Mouse (Mus musculus) stomach, embryonic 16.5 days (tissue): ENCODE data around the gene Cd180. TPM values are rescaled to one million over a fixed set of nuclear protein-coding genes. Genes with fewer than 3 reads are reported as not detected.

ENCODE experiments used
- ATAC-seq: fragments of 200-750 bp; cut with Nextera tagmentation; 2 replicates; pipeline ENCODE4 v1.8.0; 2017; ENCODE audit warnings: moderate number of reproducible peaks, moderate TSS enrichment; ENCODE audit not compliant: insufficient read depth, low FRiP score
- H3K27ac ChIP-seq: fragments of 300-500 bp; sonication (generic); 2 replicates; pipeline ENCODE4 v1.5.1; 2014; ENCODE audit warnings: low read length
- H3K27me3 ChIP-seq: fragments of 300-500 bp; sonication (generic); 2 replicates; pipeline ENCODE4 v1.6.1; 2014; ENCODE audit warnings: low read length, control low read depth, mixed read lengths; ENCODE audit not compliant: control insufficient read depth, insufficient read depth
- H3K36me3 ChIP-seq: fragments of 300-500 bp; sonication (generic); 2 replicates; pipeline ENCODE4 v1.6.1; 2014; ENCODE audit warnings: low read length; ENCODE audit not compliant: control insufficient read depth, insufficient read depth
- H3K4me1 ChIP-seq: fragments of 300-500 bp; sonication (generic); 2 replicates; pipeline ENCODE4 v1.6.1; 2014; ENCODE audit warnings: low read length, control low read depth, mixed read lengths; ENCODE audit not compliant: control insufficient read depth, insufficient read depth
- H3K4me2 ChIP-seq: fragments of 300-500 bp; sonication (generic); 2 replicates; pipeline ENCODE4 v1.6.1; 2014; ENCODE audit warnings: low read depth, low read length, mixed read lengths
- H3K4me3 ChIP-seq: fragments of 300-500 bp; sonication (generic); replicated peaks from 2 replicates; pipeline ENCODE4 v1.5.1; 2014; ENCODE audit warnings: mild to moderate bottlenecking, low read length
- H3K9ac ChIP-seq: fragments of 300-500 bp; sonication (generic); 2 replicates; pipeline ENCODE4 v1.6.1; 2014; ENCODE audit warnings: low read length
- H3K9me3 ChIP-seq: fragments of 300-500 bp; sonication (generic); replicated peaks from 2 replicates; pipeline ENCODE4 v1.6.1; 2016; ENCODE audit warnings: low read length, control low read depth; ENCODE audit not compliant: control insufficient read depth
- WGBS: fragments of 180-500 bp; shearing (Covaris S2); extraction: QIAGEN DNeasy Blood & Tissue Kit; methylation state at CpG from one replicate; pipeline ENCODE4 v1.1.7; 2014; 5-methylcytosine and 5-hydroxymethylcytosine counted together
- polyA plus RNA-seq: library from polyadenylated mRNA; unstranded; fragments of >200 nt; fragmentation: Nextera tagmentation; extraction: Ambion mirVana; gene quantifications from 2 replicates; pipeline ENCODE4 v1.2.1, GENCODE M21; 2015

The Cd180 gene
- polyA plus RNA-seq, 1 experiment from 2014 or later: 0.70 TPM

DNA sequence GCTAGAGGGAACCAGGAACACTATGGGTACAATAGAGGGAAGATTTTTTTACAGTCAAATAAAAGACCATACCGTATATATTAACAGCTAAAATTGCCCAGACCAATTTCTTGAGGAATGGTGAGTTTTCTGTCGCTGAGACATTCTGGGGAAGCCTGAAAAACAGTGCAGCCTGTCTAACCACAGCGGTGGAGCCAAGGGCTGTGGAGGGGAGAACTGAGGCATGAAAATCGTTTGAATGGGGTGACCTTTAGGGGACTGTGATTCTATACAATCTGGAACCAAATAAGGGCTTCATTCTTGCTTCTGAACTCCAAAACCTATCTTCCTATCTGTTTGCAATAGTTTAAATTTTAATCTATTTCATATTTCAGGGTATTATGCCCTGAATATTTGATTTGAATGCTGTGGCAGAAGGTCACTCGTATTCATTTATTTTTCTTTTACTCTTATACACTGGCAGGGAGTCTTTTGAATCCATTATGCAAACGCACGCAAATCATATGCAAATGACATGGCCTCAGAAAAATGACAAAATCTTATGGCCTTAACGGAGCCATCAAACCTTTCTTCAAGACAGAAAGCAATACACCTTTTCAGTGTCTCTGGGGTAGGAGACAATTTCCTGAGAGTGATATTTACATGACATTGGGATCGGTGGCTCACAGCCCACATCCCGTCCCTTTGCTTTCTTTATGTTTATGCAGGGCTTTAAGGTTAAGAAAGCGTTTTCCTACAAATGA, 1.8 kb upstream of the Cd180 start:
- peaks cover 9% of the 10 kb centered on the region; the same call in 1 of the 2 replicates for H3K4me1 ChIP-seq
- no peak for ATAC-seq
- H3K9me3 ChIP-seq: no peaks in the 10 kb centered on the region
- WGBS: 72% methylated on average over 11 of the region's 11 CpGs
- no peak overlapping the region for H3K4me3 ChIP-seq
- H3K36me3 ChIP-seq: no peaks in the 10 kb centered on the region
- H3K27ac ChIP-seq: no peak overlapping the region
- H3K9ac ChIP-seq: no peak overlapping the region
- no peak overlapping the region for H3K4me2 ChIP-seq
- no peaks in the 10 kb centered on the region for H3K27me3 ChIP-seq

DNA sequence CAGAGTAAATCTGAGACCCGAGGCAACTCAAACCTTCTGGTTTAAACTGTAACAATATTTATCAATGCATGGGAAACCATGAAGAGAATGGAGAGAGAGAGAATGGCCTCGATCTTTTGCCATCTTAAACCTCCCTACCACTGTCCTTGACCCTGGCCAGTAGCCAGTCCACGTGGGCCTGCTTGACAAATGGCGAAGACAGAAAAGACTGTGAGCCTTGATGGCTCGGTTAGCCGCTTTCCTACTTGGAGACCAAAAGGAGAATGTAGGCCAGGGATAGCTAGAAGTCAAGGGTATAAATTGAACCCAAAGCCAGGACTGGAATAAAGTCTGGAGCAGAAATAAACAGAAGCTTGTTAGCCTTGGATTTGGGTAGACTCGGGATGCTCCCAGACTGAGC, 796 bp downstream of the Cd180 start:
- no peak for ATAC-seq
- WGBS: 89% methylated on average over 7 of the region's 7 CpGs
- peaks cover 15% of the 10 kb centered on the region for H3K4me1 ChIP-seq
- H3K9me3 ChIP-seq: no peaks in the 10 kb centered on the region
- H3K4me2 ChIP-seq: no peak overlapping the region
- no peaks in the 10 kb centered on the region for H3K36me3 ChIP-seq
- H3K4me3 ChIP-seq: no peak overlapping the region
- H3K27ac ChIP-seq: no peak overlapping the region
- no peak overlapping the region for H3K9ac ChIP-seq
- no peaks in the 10 kb centered on the region for H3K27me3 ChIP-seq

DNA sequence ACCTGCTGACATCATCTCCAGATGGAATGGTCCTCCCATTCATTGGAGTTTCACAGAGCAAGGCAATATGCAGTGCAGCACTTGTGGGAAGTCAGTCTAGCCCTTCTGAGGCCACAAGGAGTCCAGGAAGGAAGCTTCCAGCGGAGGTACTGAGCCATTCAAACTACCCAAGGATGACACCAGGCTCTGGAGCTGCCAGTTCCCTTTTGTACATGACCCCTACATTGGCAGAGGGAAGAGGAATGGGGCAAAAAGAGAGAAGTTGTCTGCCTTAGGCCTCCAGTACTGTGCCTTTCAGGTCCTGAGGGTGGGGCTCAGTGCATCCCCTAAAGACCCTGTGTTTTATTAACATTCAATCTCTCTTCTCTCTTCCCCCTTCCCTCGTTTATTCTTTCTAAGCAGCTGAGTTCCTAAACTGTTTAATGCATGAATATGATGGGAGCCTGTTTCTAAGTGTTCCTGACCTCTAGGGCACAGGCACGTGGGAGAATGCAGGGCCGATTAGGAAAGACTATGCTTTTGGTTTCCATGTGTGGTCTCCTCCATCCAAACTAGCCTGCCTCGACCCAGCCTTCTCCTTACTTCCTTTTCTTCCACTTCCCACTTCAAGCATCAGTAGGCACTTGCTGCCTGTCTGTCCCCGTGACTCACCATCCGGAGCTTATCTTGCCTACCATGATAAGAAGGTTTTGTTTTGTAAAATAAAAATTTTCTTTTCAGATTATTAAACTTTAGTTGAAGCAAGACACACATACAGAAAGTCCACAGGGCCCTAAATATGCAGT, 2.0 kb downstream of the Cd180 start:
- WGBS: 60% methylated on average over 7 of the region's 7 CpGs
- H3K4me2 ChIP-seq: no peak overlapping the region
- no peaks in the 10 kb centered on the region for H3K27me3 ChIP-seq
- H3K9me3 ChIP-seq: no peaks in the 10 kb centered on the region
- H3K4me3 ChIP-seq: no peak overlapping the region
- H3K9ac ChIP-seq: no peak overlapping the region
- no peaks in the 10 kb centered on the region for H3K36me3 ChIP-seq
- H3K4me1 ChIP-seq: peaks cover 15% of the 10 kb centered on the region
- ATAC-seq: no peak
- no peak overlapping the region for H3K27ac ChIP-seq

DNA sequence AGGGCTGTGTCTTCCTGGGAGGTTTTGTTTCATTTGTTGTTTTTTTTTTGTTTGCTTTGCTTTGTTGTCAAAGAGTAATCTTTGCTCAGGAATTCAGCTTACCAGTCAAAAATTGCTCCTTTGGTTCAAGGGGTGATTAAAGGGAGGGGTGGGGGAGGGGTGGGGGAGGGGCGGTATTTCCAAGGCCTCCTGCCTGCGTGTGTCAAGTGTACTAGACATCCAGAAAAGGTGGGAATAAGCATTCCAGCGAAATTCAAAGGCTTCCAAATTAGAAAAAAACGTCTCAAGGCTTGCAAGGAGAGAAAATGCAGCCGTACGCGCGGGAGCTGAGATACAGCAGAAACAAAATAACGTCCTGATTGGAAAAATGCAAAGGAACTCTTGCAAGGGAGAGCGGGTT, 5.0 kb downstream of the Cd180 start:
- Histone ChIP-seq H3K27me3 (no peaks in the 10 kb centered on the region), H3K36me3 (no peaks in the 10 kb centered on the region), H3K9ac (peak overlapping the region; percentile 52; the same call in 1 of the 2 replicates), H3K9me3 (no peaks in the 10 kb centered on the region), H3K4me2 (peak overlapping the region; percentile 44), H3K4me3 (0 out of 2 replicates have a peak overlapping the region, but pooled peaks have one; percentile 3), H3K27ac (peak overlapping the region; percentile 68), H3K4me1 (peaks cover 9% of the 10 kb centered on the region)
- 30% methylated on average over 10 of the region's 10 CpGs for WGBS
- no peak for ATAC-seq

DNA sequence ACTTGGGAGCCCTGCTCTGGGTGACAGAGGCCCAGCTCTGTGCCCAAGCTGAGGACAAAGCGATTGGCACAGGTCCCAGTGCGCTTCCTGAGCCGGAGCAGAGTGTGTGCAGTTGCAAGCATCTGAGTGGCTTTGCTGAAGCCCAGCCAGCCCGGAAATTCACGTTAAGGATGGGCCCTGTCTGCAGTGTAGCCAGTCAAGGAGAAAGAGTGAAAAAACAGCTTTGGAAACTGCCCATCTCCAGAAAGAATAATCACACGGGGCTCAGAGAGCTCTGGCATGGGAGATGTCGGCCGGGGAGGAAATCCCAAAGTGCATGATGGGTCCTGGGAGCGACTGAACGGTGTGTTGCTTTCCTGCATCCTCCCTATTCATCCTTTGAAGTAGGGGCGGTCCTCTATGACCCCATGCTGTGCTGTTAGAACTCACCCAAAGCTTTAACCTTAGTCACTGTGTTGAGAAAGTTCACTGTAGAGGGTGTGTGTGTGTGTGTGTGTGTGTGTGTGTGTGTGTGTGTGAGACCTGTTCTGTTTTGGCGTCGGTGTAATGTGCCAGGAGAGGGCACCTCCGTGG, 5.5 kb downstream of the Cd180 start:
- 0 out of 2 replicates have a peak overlapping the region, but pooled peaks have one; percentile 3 for H3K4me3 ChIP-seq
- H3K36me3 ChIP-seq: no peaks in the 10 kb centered on the region
- 39% methylated on average over 14 of the region's 14 CpGs for WGBS
- peak overlapping the region; percentile 68 for H3K27ac ChIP-seq
- ATAC-seq: peak; percentile 84
- H3K4me2 ChIP-seq: peak overlapping the region; percentile 44
- no peaks in the 10 kb centered on the region for H3K9me3 ChIP-seq
- peaks cover 7% of the 10 kb centered on the region for H3K4me1 ChIP-seq
- no peaks in the 10 kb centered on the region for H3K27me3 ChIP-seq
- H3K9ac ChIP-seq: peak overlapping the region; percentile 52; the same call in 1 of the 2 replicates

DNA sequence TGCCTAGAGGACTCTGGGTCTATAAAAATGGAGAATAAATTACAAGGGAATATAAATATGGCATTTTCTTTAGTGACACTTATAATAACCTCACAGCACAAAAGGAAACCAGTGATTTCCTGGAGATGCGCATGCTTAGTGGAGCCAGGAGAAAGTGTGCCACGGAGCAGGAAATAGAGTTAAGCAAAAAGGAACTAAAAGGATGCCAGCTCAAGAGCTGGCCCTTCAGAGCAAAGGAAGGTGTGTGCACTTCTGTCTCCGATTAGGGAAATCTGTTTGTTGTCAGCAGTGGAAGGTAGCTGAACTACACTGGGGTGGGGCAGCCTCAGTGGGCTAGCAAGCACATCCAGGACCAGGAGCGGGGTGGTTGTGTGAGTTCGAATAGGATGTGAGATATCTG, 6.8 kb downstream of the Cd180 start:
- 86% methylated on average over 5 of the region's 5 CpGs for WGBS
- H3K4me1 ChIP-seq: peaks cover 7% of the 10 kb centered on the region
- H3K9me3 ChIP-seq: no peaks in the 10 kb centered on the region
- H3K27me3 ChIP-seq: no peaks in the 10 kb centered on the region
- no peak overlapping the region for H3K9ac ChIP-seq
- H3K4me2 ChIP-seq: no peak overlapping the region
- H3K36me3 ChIP-seq: no peaks in the 10 kb centered on the region
- H3K4me3 ChIP-seq: no peak overlapping the region
- H3K27ac ChIP-seq: no peak overlapping the region
- ATAC-seq: no peak

DNA sequence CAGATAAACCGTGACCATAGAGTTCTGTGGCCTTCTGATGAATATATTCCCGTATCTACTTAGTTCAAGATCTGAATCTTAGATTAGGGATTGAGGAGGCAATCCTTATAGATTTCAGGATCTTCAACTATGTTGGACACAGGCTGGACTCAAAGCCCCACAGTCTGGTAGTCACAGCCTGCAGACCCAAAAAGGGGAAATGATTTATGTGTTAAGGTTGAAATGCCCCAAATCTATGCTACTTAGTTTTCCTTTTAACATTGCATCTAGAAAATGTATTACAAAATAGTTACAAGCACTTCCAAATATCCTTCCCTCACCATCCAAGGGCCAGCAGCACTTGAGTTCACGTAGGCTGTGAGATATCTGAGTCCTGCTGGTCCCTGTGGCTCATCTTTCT, 7.4 kb downstream of the Cd180 start:
- no peak for ATAC-seq
- H3K9ac ChIP-seq: no peak overlapping the region
- H3K27me3 ChIP-seq: no peaks in the 10 kb centered on the region
- H3K4me2 ChIP-seq: no peak overlapping the region
- H3K9me3 ChIP-seq: no peaks in the 10 kb centered on the region
- peaks cover 7% of the 10 kb centered on the region for H3K4me1 ChIP-seq
- 85% methylated on average over 3 of the region's 3 CpGs for WGBS
- no peak overlapping the region for H3K4me3 ChIP-seq
- H3K36me3 ChIP-seq: no peaks in the 10 kb centered on the region
- no peak overlapping the region for H3K27ac ChIP-seq

DNA sequence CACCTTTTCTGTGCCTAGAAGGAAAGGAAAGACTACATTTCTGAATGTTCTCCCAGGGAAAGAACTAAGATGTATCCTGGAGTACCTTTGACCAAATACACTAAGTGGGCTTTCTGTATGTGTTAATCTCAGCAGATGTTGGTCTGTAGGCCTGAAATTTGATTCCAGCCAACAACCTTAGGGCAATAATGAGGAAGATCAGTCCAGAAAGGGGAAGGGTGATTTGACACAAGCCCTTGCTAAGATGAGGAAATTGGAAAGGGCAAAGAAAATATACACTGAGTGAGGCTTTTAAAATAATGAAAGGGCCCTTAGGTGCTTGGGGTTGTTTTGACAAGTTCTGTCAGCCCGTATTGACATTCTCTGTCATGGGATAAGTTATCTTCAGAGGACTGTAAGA, 23.6 kb downstream of the Cd180 start:
- Histone ChIP-seq H3K9me3 (no peaks in the 10 kb centered on the region), H3K4me3 (no peak overlapping the region), H3K27me3 (no peaks in the 10 kb centered on the region), H3K4me2 (no peak overlapping the region), H3K9ac (no peak overlapping the region), H3K27ac (no peak overlapping the region), H3K4me1 (no peaks in the 10 kb centered on the region), H3K36me3 (no peaks in the 10 kb centered on the region)
- 72% methylated on average over 1 of the region's 1 CpGs for WGBS
- ATAC-seq: no peak

DNA sequence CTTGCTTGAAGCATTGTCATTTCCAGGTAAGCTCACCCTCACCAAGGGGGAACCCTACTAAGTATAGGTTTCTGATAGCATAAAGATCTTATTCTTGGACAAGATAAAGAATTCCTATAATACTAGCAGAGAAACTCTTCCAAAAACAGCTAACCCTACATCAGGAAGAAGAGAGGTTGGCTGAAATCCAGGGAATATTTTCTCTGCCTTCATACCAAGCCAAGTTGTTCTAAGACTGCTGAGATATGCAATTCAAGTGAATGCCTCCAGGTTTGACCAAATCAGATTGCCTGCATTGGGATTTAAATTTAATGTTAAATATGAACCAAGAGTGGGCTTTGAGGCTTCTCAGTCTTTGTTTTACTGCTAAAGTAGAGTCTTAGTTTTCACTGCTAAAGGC, 32.1 kb downstream of the Cd180 start:
- Histone ChIP-seq H3K27ac (no peak overlapping the region), H3K9ac (no peak overlapping the region), H3K27me3 (no peaks in the 10 kb centered on the region), H3K4me2 (no peak overlapping the region), H3K4me3 (no peak overlapping the region), H3K4me1 (no peaks in the 10 kb centered on the region), H3K9me3 (no peaks in the 10 kb centered on the region), H3K36me3 (no peaks in the 10 kb centered on the region)
- no peak for ATAC-seq
